Mouse (Mus musculus) ovary, adult 2 months (tissue): ENCODE data around the gene Acad11. TPM values are rescaled to one million over a fixed set of nuclear protein-coding genes. Genes with fewer than 3 reads are reported as not detected.

Experiments
- polyA plus RNA-seq: library from polyadenylated mRNA; depleted of rRNA; stranded (reverse); fragments of >200 nt; gene quantifications from 2 replicates; pipeline ENCODE4 v1.2.3, GENCODE M21; 2012; rRNA removed

Gene Acad11
- polyA plus RNA-seq = 18.3 and 26.9 TPM in 2 replicates

GRCm38 (mm10) chr9:104063244-104063961 lies at the start of gene Acad11:
Acad11 (plus strand) TSS chr9:104063377.

GRCm38 (mm10) chr9:104040362-104040761 lies 22.8 kb upstream of the Acad11 start, which contains the start of gene Gm28305:
Gm28305 (plus strand) TSS chr9:104040662.

DNA sequence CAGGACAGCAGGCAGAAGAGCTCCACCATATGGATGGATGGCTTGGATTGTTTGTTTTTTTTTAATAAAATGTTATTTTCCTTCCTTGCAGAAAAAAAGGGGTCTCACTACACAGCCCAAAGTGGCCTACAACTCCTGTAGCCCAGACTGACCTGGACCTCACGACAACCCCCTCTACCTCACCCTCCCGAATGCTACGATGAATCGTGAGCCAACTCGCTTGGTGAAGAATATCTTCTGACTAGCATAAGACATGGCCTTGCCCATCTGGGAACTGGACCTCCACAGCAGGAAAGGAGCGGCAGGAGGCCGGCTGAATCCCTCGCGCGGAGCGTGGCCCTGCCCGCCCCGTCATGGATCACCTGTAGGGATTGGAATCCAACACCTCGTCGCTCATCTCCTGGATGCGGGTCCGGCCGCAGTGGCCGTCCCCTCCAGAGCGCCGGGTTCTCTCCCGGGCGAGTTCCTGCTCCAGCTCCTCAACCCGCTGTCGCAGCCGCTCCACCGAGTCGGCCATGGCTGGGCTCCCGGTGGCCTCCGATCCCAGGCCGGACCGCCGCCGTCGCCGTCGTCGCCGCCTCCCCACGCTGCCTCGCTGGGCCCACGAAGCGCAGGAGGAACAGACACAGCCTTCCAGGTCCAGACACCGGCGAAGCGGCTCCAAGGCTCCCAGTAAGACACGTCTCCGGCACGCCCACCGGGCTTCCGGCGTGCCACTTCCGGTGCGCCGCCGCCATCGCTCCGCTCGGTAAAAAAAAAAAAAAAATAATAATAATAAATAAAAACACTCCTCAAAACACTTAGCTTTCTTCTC lies 540 bp upstream of the Acad11 start, which contains the start of gene Uba5:
TSS of gene Uba5 (minus strand) at position 705 of the 814 bp plus-strand sequence.

DNA sequence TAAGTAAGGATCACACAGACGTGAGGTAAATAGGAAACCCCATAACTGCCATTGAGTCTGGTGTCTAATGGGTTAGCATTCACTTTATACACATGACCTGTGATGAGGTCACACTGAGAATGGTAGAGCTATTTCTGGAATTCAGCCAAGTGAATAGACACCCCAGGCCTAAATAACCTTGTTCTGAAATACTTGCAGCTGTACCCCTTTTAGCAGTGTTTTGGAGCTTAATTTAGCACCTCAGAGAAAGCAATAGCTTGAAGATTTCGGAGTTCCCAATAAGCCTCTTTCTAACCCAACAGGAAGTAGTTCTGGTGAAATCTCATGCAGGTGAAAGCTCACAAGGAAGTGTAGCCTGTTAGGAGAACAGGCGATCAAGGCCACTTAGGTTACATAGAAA lies 63.7 kb downstream of the Acad11 start, which contains the start of gene Ackr4:
TSS of gene Ackr4 (minus strand) at position 101 of the 400 bp plus-strand sequence.

Other genes starting within 250 kb of the Acad11 start
- 15.3 and 22.8 TPM in 2 replicates for gene Nphp3, start 60.8 kb upstream of the Acad11 start, polyA plus RNA-seq
- not detected in 2 replicates for gene Gm28305, start 22.7 kb upstream of the Acad11 start, polyA plus RNA-seq
- 16.8 and 17.7 TPM in 2 replicates for gene Uba5, start 243 bp upstream of the Acad11 start, polyA plus RNA-seq
- 1.7 and 2.2 TPM in 2 replicates for gene Ackr4, start 63.6 kb downstream of the Acad11 start, polyA plus RNA-seq
- gene Dnajc13, start 199.6 kb downstream of the Acad11 start, polyA plus RNA-seq = 47.0 and 51.6 TPM in 2 replicates